8 mouse cellular contexts compared by ENCODE assay signal in the genomic region with DNA sequence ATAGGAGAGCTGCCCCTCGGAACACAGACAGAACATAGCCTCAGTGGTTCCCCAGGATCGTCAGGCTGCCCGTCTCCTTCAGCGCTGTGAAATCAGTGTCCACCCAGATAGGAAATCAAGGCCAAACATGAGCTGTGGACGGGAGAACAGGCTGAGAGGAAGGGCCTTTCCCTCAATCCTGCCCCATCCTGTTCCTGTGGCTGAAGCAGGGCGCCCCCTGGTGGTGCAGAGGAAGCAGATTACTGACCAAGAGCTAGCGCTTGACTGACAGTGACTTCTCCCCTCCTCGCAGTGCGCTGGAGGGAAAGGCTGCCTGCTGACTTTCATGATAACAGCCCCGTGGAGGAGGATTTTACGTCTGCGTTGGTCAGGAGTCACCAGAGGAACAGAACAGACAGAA. TPM values are rescaled to one million over a fixed set of nuclear protein-coding genes. Genes with fewer than 3 reads are reported as not detected.
DNase-seq lines count a peak whose midpoint lies in the region; ATAC-seq and TF ChIP-seq lines count a peak whose summit lies in the region.

No protein-coding gene starts in this region.

- 17% methylated on average over 12 of the region's 12 CpGs for WGBS in forebrain, embryonic 10.5 days
- 15% methylated on average over 12 of the region's 12 CpGs for WGBS in heart, postnatal 0 days
- 13% methylated on average over 12 of the region's 12 CpGs for WGBS in liver, embryonic 15.5 days (ENCODE audit: insufficient replicate concordance)
- WGBS in olfactory bulb, adult 2 months, result 33% methylated on average over 12 of the region's 12 CpGs

- TF ChIP-seq RAD21 in CH12.LX (IDR thresholded peaks at IDR 0.05; ENCODE audit: low read depth, low read length), result peak; percentile 58

- peaks cover 11% of the 10 kb centered on the region for H3K27me3 ChIP-seq in CH12.LX (replicated peaks)
- peaks cover 14% of the 10 kb centered on the region for H3K27me3 ChIP-seq in forebrain, embryonic 10.5 days (ENCODE audit: poor library complexity, severe bottlenecking)
- 0 out of 2 replicates have a peak, but pooled peaks cover 4% of the 10 kb centered on the region for H3K27me3 ChIP-seq in heart, postnatal 0 days (ENCODE audit: control insufficient read depth, insufficient read depth, low read length)
- H3K27me3 ChIP-seq in liver, embryonic 15.5 days, result peaks cover 12% of the 10 kb centered on the region; the same call in 1 of the 2 replicates

- peak; percentile 68 to 79 for TF ChIP-seq CTCF in CH12.LX (conservative IDR thresholded peaks at IDR 0.05 in 1 of 2, IDR thresholded peaks at IDR 0.05 in 1 of 2; ENCODE audit: low read depth in 2 of 2, low read length in 2 of 2)
- TF ChIP-seq CTCF in bone marrow macrophage, adult 2 months (IDR thresholded peaks at IDR 0.05; ENCODE audit: low read depth, low read length), result peak; percentile 55
- TF ChIP-seq CTCF in heart, postnatal 0 days (IDR thresholded peaks at IDR 0.05; ENCODE audit: low read depth), result peak; percentile 97
- TF ChIP-seq CTCF in olfactory bulb, adult 2 months (IDR thresholded peaks at IDR 0.05; ENCODE audit: insufficient read depth, low read depth, low read length), result peak; percentile 65; the same call in 1 of the 2 replicates

- no peak for TF ChIP-seq POLR2A in CH12.LX (IDR thresholded peaks at IDR 0.05; ENCODE audit: low read depth, low read length)
- TF ChIP-seq POLR2A in bone marrow macrophage, adult 2 months (IDR thresholded peaks at IDR 0.05; ENCODE audit: borderline replicate concordance, low read depth, low read length), result no peak
- TF ChIP-seq POLR2A in olfactory bulb, adult 2 months (IDR thresholded peaks at IDR 0.05; ENCODE audit: insufficient read depth, low read depth, low read length), result no peak

- H3K79me2 ChIP-seq in CH12.LX (replicated peaks; ENCODE audit: control insufficient read depth, extremely low read depth, insufficient read depth, poor library complexity, severe bottlenecking), result no peaks in the 10 kb centered on the region

- no peak overlapping the region for H3K4me2 ChIP-seq in CH12.LX (ENCODE audit: insufficient read depth, low read depth, poor library complexity, severe bottlenecking)
- no peak overlapping the region for H3K4me2 ChIP-seq in heart, postnatal 0 days (ENCODE audit: low read depth, low read length)
- no peak overlapping the region for H3K4me2 ChIP-seq in liver, embryonic 15.5 days

- H3K9me3 ChIP-seq in CH12.LX (replicated peaks; ENCODE audit: low read length), result no peaks in the 10 kb centered on the region
- no peaks in the 10 kb centered on the region for H3K9me3 ChIP-seq in forebrain, embryonic 10.5 days
- no peaks in the 10 kb centered on the region for H3K9me3 ChIP-seq in heart, postnatal 0 days (replicated peaks; ENCODE audit: control insufficient read depth, low read length)
- no peaks in the 10 kb centered on the region for H3K9me3 ChIP-seq in liver, embryonic 15.5 days (replicated peaks)

- no peak overlapping the region for H3K9ac ChIP-seq in CH12.LX (ENCODE audit: insufficient read depth, low read depth)
- no peak overlapping the region for H3K9ac ChIP-seq in heart, postnatal 0 days (replicated peaks; ENCODE audit: low read depth, low read length)
- no peak overlapping the region for H3K9ac ChIP-seq in liver, embryonic 15.5 days

- H3K27ac ChIP-seq in CH12.LX (ENCODE audit: insufficient read depth, low read depth), result no peak overlapping the region
- no peak overlapping the region for H3K27ac ChIP-seq in bone marrow macrophage, adult 2 months (ENCODE audit: insufficient read depth, low read depth, low read length)
- H3K27ac ChIP-seq in forebrain, embryonic 10.5 days, result no peak overlapping the region; the same call in 1 of the 2 replicates
- H3K27ac ChIP-seq in heart, postnatal 0 days (ENCODE audit: low read depth), result no peak overlapping the region
- H3K27ac ChIP-seq in liver, embryonic 15.5 days (replicated peaks), result no peak overlapping the region
- no peak overlapping the region; the same call in 1 of the 2 replicates for H3K27ac ChIP-seq in olfactory bulb, adult 2 months (ENCODE audit: insufficient read depth, low read depth, low read length)

- H3K36me3 ChIP-seq in CH12.LX (replicated peaks in 1 of 2; ENCODE audit: control insufficient read depth in 1 of 2, insufficient read depth in 1 of 2, low read length in 1 of 2), result no peaks in the 10 kb centered on the region
- H3K36me3 ChIP-seq in forebrain, embryonic 10.5 days (replicated peaks), result no peaks in the 10 kb centered on the region
- H3K36me3 ChIP-seq in heart, postnatal 0 days (replicated peaks; ENCODE audit: control insufficient read depth, insufficient read depth, low read length), result no peaks in the 10 kb centered on the region
- no peaks in the 10 kb centered on the region for H3K36me3 ChIP-seq in liver, embryonic 15.5 days (replicated peaks)

- TF ChIP-seq EP300 in CH12.LX (IDR thresholded peaks at IDR 0.05; ENCODE audit: low read length), result no peak
- TF ChIP-seq EP300 in heart, postnatal 0 days (IDR thresholded peaks at IDR 0.05; ENCODE audit: low read depth), result no peak

- no peak overlapping the region for H3K4me3 ChIP-seq in CH12.LX (replicated peaks in 1 of 3; ENCODE audit: low read depth in 2 of 3, low read length in 2 of 3, poor library complexity in 1 of 3)
- no peak overlapping the region for H3K4me3 ChIP-seq in bone marrow macrophage, adult 2 months (ENCODE audit: insufficient read depth, low read length)
- H3K4me3 ChIP-seq in forebrain, embryonic 10.5 days, result no peak overlapping the region
- no peak overlapping the region for H3K4me3 ChIP-seq in heart, postnatal 0 days (ENCODE audit: low read depth, low read length)
- H3K4me3 ChIP-seq in liver, embryonic 15.5 days (replicated peaks), result no peak overlapping the region
- no peak overlapping the region for H3K4me3 ChIP-seq in olfactory bulb, adult 2 months (ENCODE audit: insufficient read depth, low read depth, low read length)

- dilution Hi-C loops in CH12.LX (cut with MboI; ENCODE audit: extremely low pct_ligation_motif_present, extremely low pct_unique_long_range_greater_than_20kb, low sequenced_read_pairs), result no loop called here

- H3K4me1 ChIP-seq in CH12.LX (ENCODE audit: control insufficient read depth in 1 of 2, insufficient read depth in 2 of 2), result peaks cover 0 to 31% of the 10 kb centered on the region in 2 experiments; a peak in 2 of 4 replicates
- H3K4me1 ChIP-seq in bone marrow macrophage, adult 2 months (ENCODE audit: control insufficient read depth, insufficient read depth, low read length), result no peaks in the 10 kb centered on the region
- peaks cover 36% of the 10 kb centered on the region for H3K4me1 ChIP-seq in forebrain, embryonic 10.5 days
- no peaks in the 10 kb centered on the region for H3K4me1 ChIP-seq in heart, postnatal 0 days (ENCODE audit: control insufficient read depth, insufficient read depth)
- peaks cover 11% of the 10 kb centered on the region for H3K4me1 ChIP-seq in liver, embryonic 15.5 days (replicated peaks)
- H3K4me1 ChIP-seq in olfactory bulb, adult 2 months (ENCODE audit: control insufficient read depth, insufficient read depth, low read length), result peaks cover 25% of the 10 kb centered on the region

- peak; percentile 49; the same call in 1 of the 2 replicates for ATAC-seq in heart, postnatal 0 days (ENCODE audit: insufficient read depth, low read depth)
- 0 out of 2 replicates have a peak, but pooled peaks have one; percentile 28 for ATAC-seq in liver, embryonic 15.5 days (ENCODE audit: insufficient read depth)

- DNase-seq in CH12.LX (ENCODE audit: extremely low read depth), result peak; percentile 76
- peak; percentile 78 for DNase-seq in forebrain, embryonic 10.5 days (ENCODE audit: extremely low spot score, low spot score)
- peak; percentile 79 for DNase-seq in heart, postnatal 0 days (ENCODE audit: low spot score)
- DNase-seq in kidney, postnatal 25 days, result peak; percentile 82 to 85
- peak; percentile 36 to 39 for DNase-seq in thymus, postnatal 36 days

- in situ Hi-C loops in CH12.LX (cut with MboI; ENCODE audit: low pct_ligation_motif_present, low pct_unique_long_range_greater_than_20kb, low sequenced_read_pairs), result loop anchor here (5.0 kb wide), 1 partner anchor 88 kb away; no protein-coding TSS in a partner anchor

TF ChIP-seq in CH12.LX, 34 proteins besides CTCF, POLR2A, EP300 and RAD21:
- TF ChIP-seq ZNF384 (IDR thresholded peaks at IDR 0.05; ENCODE audit: low read depth, low read length), result no peak
- peak; percentile 74 for TF ChIP-seq SMC3 (IDR thresholded peaks at IDR 0.05; ENCODE audit: low read depth, low read length)

RNA-seq across cellular contexts. Expression of a gene that starts 18.0 kb away (rescaled TPM):
- 0.29 and 0.81 TPM in 2 replicates for total RNA-seq in CH12.LX (2012; rRNA removed)
- total RNA-seq in CH12.LX (2014; rRNA removed), result 1.00 and 1.5 TPM in 2 replicates
- polyA plus RNA-seq in CH12.LX (2012; ENCODE audit: insufficient read length, low read depth), result 0.87 and 1.0 TPM in 2 replicates
- polyA plus RNA-seq in bone marrow macrophage, adult 2 months (2012; ENCODE audit: insufficient read depth, insufficient read length, missing spikeins), result not detected in 2 replicates
- polyA plus RNA-seq in forebrain, embryonic 10.5 days (2016; fragmentation: Nextera tagmentation; extraction: Ambion mirVana), result not detected in 2 replicates
- not detected in 2 replicates for total RNA-seq in heart, postnatal 0 days (2014; rRNA removed; ENCODE audit: low replicate concordance)
- not detected in 2 replicates for polyA plus RNA-seq in heart, postnatal 0 days (2015; fragmentation: Nextera tagmentation; extraction: Ambion mirVana)
- not detected in 2 replicates for polyA plus RNA-seq in liver, embryonic 15.5 days (2015; fragmentation: Nextera tagmentation; extraction: Ambion mirVana)
- polyA plus RNA-seq in olfactory bulb, adult 2 months (2012; ENCODE audit: insufficient read depth, insufficient read length, low replicate concordance, missing spikeins), result not detected in 2 replicates

RNA-seq across cellular contexts. Expression of a gene that starts 21.8 kb away (rescaled TPM):
- total RNA-seq in CH12.LX (2012; rRNA removed) (not detected in 2 replicates), CH12.LX (2014; rRNA removed) (not detected in 2 replicates)
- polyA plus RNA-seq in CH12.LX (2012; ENCODE audit: insufficient read length, low read depth), result 0.06 TPM in 1 of 2 replicates, not detected in the other
- not detected in 2 replicates for polyA plus RNA-seq in bone marrow macrophage, adult 2 months (2012; ENCODE audit: insufficient read depth, insufficient read length, missing spikeins)
- 0.25 and 0.42 TPM in 2 replicates for polyA plus RNA-seq in forebrain, embryonic 10.5 days (2016; fragmentation: Nextera tagmentation; extraction: Ambion mirVana)
- 0.54 and 4.0 TPM in 2 replicates for total RNA-seq in heart, postnatal 0 days (2014; rRNA removed; ENCODE audit: low replicate concordance)
- 0.60 and 0.71 TPM in 2 replicates for polyA plus RNA-seq in heart, postnatal 0 days (2015; fragmentation: Nextera tagmentation; extraction: Ambion mirVana)
- 0.05 and 0.08 TPM in 2 replicates for polyA plus RNA-seq in liver, embryonic 15.5 days (2015; fragmentation: Nextera tagmentation; extraction: Ambion mirVana)
- not detected in 2 replicates for polyA plus RNA-seq in olfactory bulb, adult 2 months (2012; ENCODE audit: insufficient read depth, insufficient read length, low replicate concordance, missing spikeins)
